Mouse (Mus musculus) forebrain, postnatal 0 days (tissue): ENCODE data around the gene Nfix. TPM values are rescaled to one million over a fixed set of nuclear protein-coding genes. Genes with fewer than 3 reads are reported as not detected.
A peak's percentile ranks its signal among the peaks of the same experiment; 100 is the strongest.

Source experiments
- ATAC-seq: fragments of 200-750 bp; cut with Nextera tagmentation; 2 replicates; pipeline ENCODE4 v1.8.0; 2017; ENCODE audit warnings: mild to moderate bottlenecking, moderate library complexity
- DNase-seq: peaks from one replicate; pipeline ENCODE4 v3.0.0-alpha.2; 2015
- H3K27ac ChIP-seq: fragments of 300-500 bp; sonication (generic); 2 replicates; pipeline ENCODE4 v1.5.1; 2014; ENCODE audit warnings: low read depth, mild to moderate bottlenecking, antibody characterized with exemption, low read length, moderate library complexity, mixed read lengths
- H3K27me3 ChIP-seq: fragments of 300-500 bp; sonication (generic); 2 replicates; pipeline ENCODE4 v1.6.1; 2014; ENCODE audit warnings: mild to moderate bottlenecking, low read length, mixed read lengths; ENCODE audit not compliant: insufficient read depth
- H3K36me3 ChIP-seq: fragments of 300-500 bp; sonication (generic); 2 replicates; pipeline ENCODE4 v1.6.1; 2014; ENCODE audit warnings: mild to moderate bottlenecking, moderate library complexity; ENCODE audit not compliant: insufficient read depth
- H3K4me1 ChIP-seq: fragments of 300-500 bp; sonication (generic); 2 replicates; pipeline ENCODE4 v1.6.1; 2014; ENCODE audit warnings: antibody characterized with exemption; ENCODE audit not compliant: insufficient read depth
- H3K4me2 ChIP-seq: fragments of 300-500 bp; sonication (generic); 2 replicates; pipeline ENCODE4 v1.6.1; 2014; ENCODE audit warnings: low read depth, mild to moderate bottlenecking, moderate library complexity
- H3K4me3 ChIP-seq: fragments of 300-500 bp; sonication (generic); 2 replicates; pipeline ENCODE4 v1.5.1; 2014; ENCODE audit warnings: low read depth, low read length, mixed read lengths
- H3K9ac ChIP-seq: fragments of 300-500 bp; sonication (generic); 2 replicates; pipeline ENCODE4 v1.6.1; 2014; ENCODE audit warnings: mild to moderate bottlenecking
- H3K9me3 ChIP-seq: fragments of 300-500 bp; sonication (generic); 2 replicates; pipeline ENCODE4 v1.6.1; 2016; ENCODE audit warnings: low read length
- CTCF ChIP-seq: sonication (generic); IDR thresholded peaks from 2 replicates; pipeline ENCODE4 v1.5.1; 2016; ENCODE audit warnings: antibody characterized with exemption, control low read depth, low read depth
- WGBS: fragments of 180-500 bp; shearing (Covaris S2); extraction: QIAGEN DNeasy Blood & Tissue Kit; methylation state at CpG from one replicate; pipeline ENCODE4 v1.1.7; 2014; 5-methylcytosine and 5-hydroxymethylcytosine counted together
- polyA plus RNA-seq: library from polyadenylated mRNA; unstranded; fragments of >200 nt; fragmentation: Nextera tagmentation; extraction: Ambion mirVana; gene quantifications from 2 replicates; pipeline ENCODE4 v1.2.1, GENCODE M21; 2015
- total RNA-seq: library from RNA; depleted of rRNA; stranded (reverse); fragments of >200 nt; gene quantifications from 2 replicates; pipeline ENCODE4 v1.2.3, GENCODE M21; 2014

The Nfix gene
- total and polyA plus RNA-seq, 2 experiments from 2014 or later: 111 to 376 TPM

- 67% methylated on average over 9 of the region's 9 CpGs for WGBS
- H3K4me3 ChIP-seq: no peak overlapping the region
- H3K9ac ChIP-seq: no peak overlapping the region
- no peak for ATAC-seq
- peaks cover 36% of the 10 kb centered on the region for H3K36me3 ChIP-seq
- H3K27me3 ChIP-seq: no peaks in the 10 kb centered on the region
- H3K9me3 ChIP-seq: no peaks in the 10 kb centered on the region
- peak overlapping the region; percentile 57 for H3K27ac ChIP-seq
- TF ChIP-seq CTCF: no peak
- no peak overlapping the region for H3K4me2 ChIP-seq
- DNase-seq: no peak
- H3K4me1 ChIP-seq: no peaks in the 10 kb centered on the region
Observed at GRCm38 (mm10) chr8:84698929-84699401, 101.2 kb downstream of the Nfix start.

GRCm38 (mm10) chr8:84698288-84698687 lies 101.9 kb downstream of the Nfix start:
- ATAC-seq (no peak), DNase-seq (no peak)
- WGBS: 89% methylated on average over 5 of the region's 5 CpGs
- no peaks in the 10 kb centered on the region for H3K9me3 ChIP-seq
- H3K4me2 ChIP-seq: no peak overlapping the region
- H3K27ac ChIP-seq: no peak overlapping the region; the same call in 1 of the 2 replicates
- no peak for TF ChIP-seq CTCF
- no peak overlapping the region for H3K9ac ChIP-seq
- H3K4me1 ChIP-seq: no peaks in the 10 kb centered on the region
- no peaks in the 10 kb centered on the region for H3K27me3 ChIP-seq
- H3K4me3 ChIP-seq: no peak overlapping the region
- peaks cover 36% of the 10 kb centered on the region for H3K36me3 ChIP-seq

GRCm38 (mm10) chr8:84697166-84698130 lies 102.7 kb downstream of the Nfix start:
- no peak overlapping the region for H3K4me3 ChIP-seq
- H3K36me3 ChIP-seq: peaks cover 39% of the 10 kb centered on the region
- ATAC-seq (peak; percentile 47; the same call in 1 of the 2 replicates), DNase-seq (peak; percentile 68)
- H3K4me1 ChIP-seq: no peaks in the 10 kb centered on the region
- 81% methylated on average over 14 of the region's 14 CpGs for WGBS
- H3K4me2 ChIP-seq: no peak overlapping the region
- H3K27me3 ChIP-seq: no peaks in the 10 kb centered on the region
- no peak overlapping the region for H3K9ac ChIP-seq
- TF ChIP-seq CTCF: peak; percentile 80
- H3K9me3 ChIP-seq: no peaks in the 10 kb centered on the region
- no peak overlapping the region; the same call in 1 of the 2 replicates for H3K27ac ChIP-seq

- Histone ChIP-seq H3K4me3 (no peak overlapping the region), H3K27ac (no peak overlapping the region), H3K9ac (no peak overlapping the region), H3K4me2 (no peak overlapping the region), H3K9me3 (no peaks in the 10 kb centered on the region), H3K36me3 (peaks cover 41% of the 10 kb centered on the region), H3K27me3 (no peaks in the 10 kb centered on the region), H3K4me1 (no peaks in the 10 kb centered on the region)
- WGBS: 89% methylated on average over 6 of the region's 6 CpGs
- DNase-seq (no peak), ATAC-seq (no peak)
- no peak for TF ChIP-seq CTCF
Observed at GRCm38 (mm10) chr8:84695140-84695539, 105.0 kb downstream of the Nfix start.

- Histone ChIP-seq H3K4me2 (no peak overlapping the region), H3K27ac (no peak overlapping the region), H3K27me3 (no peaks in the 10 kb centered on the region), H3K9me3 (no peaks in the 10 kb centered on the region), H3K4me3 (no peak overlapping the region), H3K9ac (no peak overlapping the region), H3K4me1 (peaks cover 10% of the 10 kb centered on the region), H3K36me3 (peaks cover 35% of the 10 kb centered on the region)
- ATAC-seq (no peak), DNase-seq (no peak)
- WGBS: 73% methylated on average over 4 of the region's 4 CpGs
- no peak for TF ChIP-seq CTCF
Observed at GRCm38 (mm10) chr8:84693332-84693731, 106.8 kb downstream of the Nfix start.

GRCm38 (mm10) chr8:84689091-84689915 lies 110.8 kb downstream of the Nfix start:
- peak; percentile 93 for ATAC-seq
- H3K9me3 ChIP-seq: no peaks in the 10 kb centered on the region
- H3K4me3 ChIP-seq: peak overlapping the region; percentile 78
- peak; percentile 40 for TF ChIP-seq CTCF
- H3K4me1 ChIP-seq: peaks cover 19% of the 10 kb centered on the region
- H3K27me3 ChIP-seq: no peaks in the 10 kb centered on the region
- WGBS: 2% methylated on average over 47 of the region's 47 CpGs
- peak overlapping the region; percentile 66; the same call in 1 of the 2 replicates for H3K27ac ChIP-seq
- peak overlapping the region; percentile 68 for H3K9ac ChIP-seq
- peak overlapping the region; percentile 79 for H3K4me2 ChIP-seq
- H3K36me3 ChIP-seq: 0 out of 2 replicates have a peak, but pooled peaks cover 5% of the 10 kb centered on the region
- peak; percentile 93 for DNase-seq
